9 mouse cellular contexts compared by ENCODE assay signal in the genomic region with DNA sequence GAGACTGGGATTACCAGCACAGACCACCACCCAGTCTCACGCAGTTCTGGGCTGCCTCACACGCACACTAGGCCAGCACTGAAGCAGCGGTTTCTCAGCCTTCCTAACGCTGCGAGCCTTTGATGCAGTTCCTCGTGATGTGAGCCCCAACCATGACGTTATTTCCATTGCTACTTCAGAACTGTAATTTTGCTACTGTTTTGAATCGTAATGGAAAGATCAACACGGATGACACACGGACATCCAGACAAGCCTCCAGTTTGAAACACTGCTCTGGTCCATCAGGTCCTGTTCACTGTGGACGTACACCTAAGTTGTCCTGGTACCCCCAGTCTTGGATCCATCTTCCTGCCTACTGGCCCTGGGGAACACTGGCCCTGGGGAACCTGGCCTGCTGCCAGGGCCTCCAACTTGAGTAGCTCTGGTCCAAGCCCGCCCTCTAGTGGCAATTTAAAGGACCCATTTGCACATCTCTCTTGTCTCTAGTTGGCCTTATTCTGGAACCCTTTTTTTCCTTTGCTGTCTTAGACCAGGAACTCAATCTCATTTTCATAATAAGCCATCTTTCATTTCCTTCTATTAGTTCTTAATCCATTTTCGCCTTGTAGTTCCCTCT. TPM values are rescaled to one million over a fixed set of nuclear protein-coding genes. Genes with fewer than 3 reads are reported as not detected.
DNase-seq lines count a peak whose midpoint lies in the region; ATAC-seq and TF ChIP-seq lines count a peak whose summit lies in the region.
"Had no signal": no experiment of that assay in that cellular context is flagged by ENCODE, and none has a peak within 500 bp of the region (broad histone marks: within the 10 kb centered on the region; RNA-seq: fewer than 3 reads in every experiment).

No protein-coding gene starts in this region.

- H3K9me3 ChIP-seq in ES-Bruce4 (replicated peaks; ENCODE audit: control insufficient read depth, insufficient read depth, low read length, poor library complexity, severe bottlenecking) = no peaks in the 10 kb centered on the region
- H3K9me3 ChIP-seq in embryonic facial prominence, embryonic 10.5 days = no peaks in the 10 kb centered on the region
- H3K9me3 ChIP-seq in lung, embryonic 14.5 days (ENCODE audit: low read depth, low read length) = no peaks in the 10 kb centered on the region
- H3K9me3 ChIP-seq: lung, embryonic 15.5 days had no signal

- TF ChIP-seq CTCF in ES-Bruce4 (IDR thresholded peaks at IDR 0.05; ENCODE audit: low read depth, low read length) = peak; percentile 88
- TF ChIP-seq CTCF in lung, embryonic 14.5 days (IDR thresholded peaks at IDR 0.05; ENCODE audit: low read depth) = peak; percentile 90

- no peaks in the 10 kb centered on the region for H3K27me3 ChIP-seq in ES-Bruce4 (ENCODE audit: control insufficient read depth, insufficient read depth, low read length, poor library complexity, severe bottlenecking)
- no peaks in the 10 kb centered on the region for H3K27me3 ChIP-seq in embryonic facial prominence, embryonic 10.5 days (replicated peaks; ENCODE audit: low read depth, poor library complexity, severe bottlenecking)
- H3K27me3 ChIP-seq in lung, embryonic 14.5 days (ENCODE audit: insufficient read depth, low read length) = no peaks in the 10 kb centered on the region
- H3K27me3 ChIP-seq: lung, embryonic 15.5 days had no signal

- TF ChIP-seq EP300 in ES-Bruce4 (IDR thresholded peaks at IDR 0.05; ENCODE audit: insufficient read depth, low read depth, low read length) = no peak

- no peak for TF ChIP-seq POLR2A in ES-Bruce4 (IDR thresholded peaks at IDR 0.05; ENCODE audit: insufficient read depth, low read length)

- peaks cover 6% of the 10 kb centered on the region for H3K36me3 ChIP-seq in ES-Bruce4 (ENCODE audit: control insufficient read depth, insufficient read depth, low read length, poor library complexity, severe bottlenecking)
- peaks cover 26% of the 10 kb centered on the region for H3K36me3 ChIP-seq in embryonic facial prominence, embryonic 10.5 days (replicated peaks)
- H3K36me3 ChIP-seq in lung, embryonic 14.5 days (ENCODE audit: insufficient read depth) = peaks cover 24% of the 10 kb centered on the region

- peak; percentile 59; the same call in 1 of the 2 replicates for ATAC-seq in lung, embryonic 14.5 days (ENCODE audit: insufficient read depth)

- H3K4me3 ChIP-seq in ES-Bruce4 (ENCODE audit: low read depth, low read length) = no peak overlapping the region
- no peak overlapping the region for H3K4me3 ChIP-seq in embryonic facial prominence, embryonic 10.5 days
- H3K4me3 ChIP-seq in lung, embryonic 14.5 days (ENCODE audit: low read depth, low read length) = no peak overlapping the region
- H3K4me3 ChIP-seq: lung, embryonic 15.5 days had no signal

- no peak overlapping the region for H3K4me2 ChIP-seq in lung, embryonic 14.5 days
- H3K4me2 ChIP-seq: lung, embryonic 15.5 days had no signal

- 69% methylated on average over 13 of the region's 13 CpGs for WGBS in embryonic facial prominence, embryonic 10.5 days
- WGBS in large intestine, adult 2 months = 62% methylated on average over 13 of the region's 13 CpGs
- WGBS in lung, embryonic 14.5 days = 61% methylated on average over 13 of the region's 13 CpGs

- no peak overlapping the region for H3K9ac ChIP-seq in ES-Bruce4 (ENCODE audit: low read depth, poor library complexity, severe bottlenecking)
- no peak overlapping the region for H3K9ac ChIP-seq in lung, embryonic 14.5 days
- H3K9ac ChIP-seq: lung, embryonic 15.5 days had no signal

- DNase-seq in adrenal gland, postnatal 25 days = peak; percentile 79
- DNase-seq in embryonic facial prominence, embryonic 10.5 days (ENCODE audit: low spot score) = peak; percentile 72
- peak; percentile 32 to 62 for DNase-seq in heart, adult 9 months (ENCODE audit: low spot score in 2 of 2)
- DNase-seq in large intestine, adult 2 months (ENCODE audit: low read depth, low spot score) = peak; percentile 37
- peak; percentile 93 for DNase-seq in lung, embryonic 14.5 days
- peak; percentile 81 for DNase-seq in right cerebral cortex, adult 18-20 months
- peak; percentile 38 for DNase-seq in urinary bladder, adult 2 months (ENCODE audit: low spot score)

- no peaks in the 10 kb centered on the region for H3K4me1 ChIP-seq in ES-Bruce4 (ENCODE audit: control insufficient read depth, insufficient read depth, low read length)
- no peaks in the 10 kb centered on the region for H3K4me1 ChIP-seq in embryonic facial prominence, embryonic 10.5 days
- H3K4me1 ChIP-seq in lung, embryonic 14.5 days (ENCODE audit: insufficient read depth) = no peaks in the 10 kb centered on the region
- H3K4me1 ChIP-seq: lung, embryonic 15.5 days had no signal

- no peak overlapping the region for H3K27ac ChIP-seq in ES-Bruce4 (ENCODE audit: insufficient read depth, low read length)
- no peak overlapping the region for H3K27ac ChIP-seq in embryonic facial prominence, embryonic 10.5 days (replicated peaks)
- no peak overlapping the region for H3K27ac ChIP-seq in lung, embryonic 14.5 days (ENCODE audit: low read depth)
- H3K27ac ChIP-seq: lung, embryonic 15.5 days had no signal

RNA-seq across cellular contexts. Expression of a gene that starts 12.1 kb away (rescaled TPM):
- 67.6 and 73.2 TPM in 2 replicates for polyA plus RNA-seq in ES-Bruce4 (2011; ENCODE audit: insufficient read depth, insufficient read length, low read depth, missing spikeins)
- 14.6 and 17.7 TPM in 2 replicates for total RNA-seq in adrenal gland, postnatal 25 days (2021)
- 189 TPM in 2 replicates for polyA plus RNA-seq in embryonic facial prominence, embryonic 10.5 days (2016; fragmentation: Nextera tagmentation; extraction: Ambion mirVana)
- 37.6 and 46.7 TPM in 2 replicates for polyA plus RNA-seq in large intestine, adult 2 months (2012; rRNA removed)
- 148 and 155 TPM in 2 replicates for polyA plus RNA-seq in lung, embryonic 14.5 days (2014; fragmentation: Nextera tagmentation; extraction: Ambion mirVana)
- polyA plus RNA-seq in urinary bladder, adult 2 months (2012; rRNA removed) = 54.3 and 64.8 TPM in 2 replicates

RNA-seq across cellular contexts. Expression of a gene that starts 36.9 kb away (rescaled TPM):
- polyA plus RNA-seq in ES-Bruce4 (2011; ENCODE audit: insufficient read depth, insufficient read length, low read depth, missing spikeins) = 0.24 and 0.60 TPM in 2 replicates
- not detected in 2 replicates for total RNA-seq in adrenal gland, postnatal 25 days (2021)
- polyA plus RNA-seq in embryonic facial prominence, embryonic 10.5 days (2016; fragmentation: Nextera tagmentation; extraction: Ambion mirVana) = 0.34 and 0.44 TPM in 2 replicates
- not detected in 2 replicates for polyA plus RNA-seq in large intestine, adult 2 months (2012; rRNA removed)
- 0.35 and 0.76 TPM in 2 replicates for polyA plus RNA-seq in lung, embryonic 14.5 days (2014; fragmentation: Nextera tagmentation; extraction: Ambion mirVana)
- 0.01 TPM in 1 of 2 replicates, not detected in the other for polyA plus RNA-seq in urinary bladder, adult 2 months (2012; rRNA removed)

RNA-seq across cellular contexts. Expression of a gene that starts 37.5 kb away (rescaled TPM):
- polyA plus RNA-seq in ES-Bruce4 (2011; ENCODE audit: insufficient read depth, insufficient read length, low read depth, missing spikeins) = 0.37 TPM in 1 of 2 replicates, not detected in the other
- 0.86 TPM in 1 of 2 replicates, not detected in the other for total RNA-seq in adrenal gland, postnatal 25 days (2021)
- polyA plus RNA-seq in embryonic facial prominence, embryonic 10.5 days (2016; fragmentation: Nextera tagmentation; extraction: Ambion mirVana) = 0.11 and 0.18 TPM in 2 replicates
- 0.06 and 0.10 TPM in 2 replicates for polyA plus RNA-seq in large intestine, adult 2 months (2012; rRNA removed)
- 0.32 and 0.41 TPM in 2 replicates for polyA plus RNA-seq in lung, embryonic 14.5 days (2014; fragmentation: Nextera tagmentation; extraction: Ambion mirVana)
- 0.67 and 0.83 TPM in 2 replicates for polyA plus RNA-seq in urinary bladder, adult 2 months (2012; rRNA removed)

Comparison
In these comparisons a context has a peak if more than half of its experiments do, and no peak if none do; other contexts are left out.
1. DNase-seq: peak in every context shown above with its lines; median percentile 93 in lung, embryonic 14.5 days; 81 in right cerebral cortex, adult 18-20 months; 79 in adrenal gland, postnatal 25 days; 72 in embryonic facial prominence, embryonic 10.5 days; 47 in heart, adult 9 months; 38 in urinary bladder, adult 2 months; 37 in large intestine, adult 2 months.